Mouse (Mus musculus): ENCODE measurements around the gene Camk2g. TPM values are rescaled to one million over a fixed set of nuclear protein-coding genes. Genes with fewer than 3 reads are reported as not detected.

The Camk2g gene
- polyA plus RNA-seq, 1 experiment from 2014 or later = 42.3 TPM

- H3K4me3 ChIP-seq (replicated peaks) = no peak overlapping the region
- no peaks in the 10 kb centered on the region for H3K36me3 ChIP-seq
- no peaks in the 10 kb centered on the region for H3K27me3 ChIP-seq (replicated peaks)
- H3K9me3 ChIP-seq = no peaks in the 10 kb centered on the region
- no peaks in the 10 kb centered on the region for H3K4me1 ChIP-seq (replicated peaks)
- H3K9ac ChIP-seq = no peak overlapping the region
- no peak overlapping the region for H3K27ac ChIP-seq
- peak; percentile 38; the same call in 1 of the 2 replicates for ATAC-seq
- no peak overlapping the region for H3K4me2 ChIP-seq (replicated peaks)
- 54% methylated on average over 5 of the region's 5 CpGs for WGBS
These were observed 10.6 kb upstream of the Camk2g start for GRCm38 (mm10) chr14:20804481-20804880.

DNA sequence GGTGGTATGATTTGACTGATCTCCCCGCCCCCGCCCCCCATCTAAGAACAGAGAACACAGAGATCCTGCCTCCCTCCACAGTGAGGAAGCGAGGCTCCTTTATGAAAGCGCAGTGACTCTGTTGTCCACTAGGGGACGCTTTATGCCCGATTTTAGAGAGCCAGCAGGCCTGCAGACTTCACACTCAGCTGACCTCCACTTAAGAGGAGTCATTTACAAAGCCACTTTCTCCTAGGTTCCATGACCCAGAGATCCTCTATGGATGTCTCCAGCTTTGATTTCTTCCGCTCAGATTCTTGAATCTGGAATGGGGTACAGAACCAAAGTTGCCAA, 9.7 kb upstream of the Camk2g start:
- 6% methylated on average over 7 of the region's 7 CpGs for WGBS

DNA sequence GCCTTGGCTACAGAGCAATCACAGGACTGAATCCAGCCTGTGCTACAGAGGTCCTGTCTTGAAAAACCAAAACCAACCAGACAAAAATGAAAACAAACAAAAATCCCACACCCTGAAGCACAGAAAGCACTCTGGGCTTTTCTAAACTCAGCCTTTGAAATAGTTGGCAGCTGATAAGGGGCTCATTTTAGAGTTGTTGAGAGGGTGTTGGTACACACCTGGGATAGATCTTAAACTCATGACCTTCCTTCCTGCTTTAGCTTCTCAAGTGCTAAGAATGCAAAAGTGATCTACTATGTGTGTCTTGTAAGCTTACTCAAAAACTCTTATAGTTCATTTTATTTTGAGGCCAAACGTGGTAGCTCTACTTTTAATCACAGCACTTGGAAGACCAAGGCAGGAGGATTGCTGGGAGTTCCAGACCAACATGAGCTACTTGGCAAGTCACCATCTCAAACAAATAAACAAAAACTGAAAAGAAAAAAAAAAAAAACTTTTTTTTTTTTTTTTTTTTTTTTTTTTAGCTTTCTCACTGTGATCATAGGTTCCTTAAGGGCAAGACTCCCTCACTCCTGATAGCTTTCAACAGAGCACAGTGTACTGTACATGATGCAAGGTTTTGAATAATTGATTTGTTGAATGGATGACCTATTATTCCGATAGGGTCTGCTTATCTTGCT, 9.2 kb upstream of the Camk2g start:
- H3K4me3 ChIP-seq (replicated peaks) = no peak overlapping the region
- no peaks in the 10 kb centered on the region for H3K4me1 ChIP-seq (replicated peaks)
- WGBS = 35% methylated on average over 2 of the region's 2 CpGs
- peak; percentile 64 for ATAC-seq
- H3K4me2 ChIP-seq (replicated peaks) = no peak overlapping the region
- no peak overlapping the region for H3K9ac ChIP-seq
- no peaks in the 10 kb centered on the region for H3K27me3 ChIP-seq (replicated peaks)
- no peak overlapping the region for H3K27ac ChIP-seq
- H3K9me3 ChIP-seq = no peaks in the 10 kb centered on the region
- no peaks in the 10 kb centered on the region for H3K36me3 ChIP-seq

More for the DNA sequence above, 9.7 kb upstream of the Camk2g start:
- H3K27ac ChIP-seq = no peak overlapping the region
- no peaks in the 10 kb centered on the region for H3K4me1 ChIP-seq (replicated peaks)
- H3K9ac ChIP-seq = no peak overlapping the region
- H3K9me3 ChIP-seq = no peaks in the 10 kb centered on the region
- ATAC-seq = peak; percentile 81
- H3K36me3 ChIP-seq = no peaks in the 10 kb centered on the region
- no peak overlapping the region for H3K4me2 ChIP-seq (replicated peaks)
- no peak overlapping the region for H3K4me3 ChIP-seq (replicated peaks)
- H3K27me3 ChIP-seq (replicated peaks) = no peaks in the 10 kb centered on the region

GRCm38 (mm10) chr14:20798761-20799160, 4.9 kb upstream of the Camk2g start:
- ATAC-seq = peak; percentile 26; the same call in 1 of the 2 replicates
- Histone ChIP-seq H3K27me3 (replicated peaks) (no peaks in the 10 kb centered on the region), H3K4me3 (replicated peaks) (no peak overlapping the region), H3K9ac (no peak overlapping the region), H3K27ac (no peak overlapping the region), H3K4me2 (replicated peaks) (no peak overlapping the region), H3K36me3 (no peaks in the 10 kb centered on the region), H3K9me3 (no peaks in the 10 kb centered on the region), H3K4me1 (replicated peaks) (peaks cover 5% of the 10 kb centered on the region; the same call in 1 of the 2 replicates)
- WGBS = 13% methylated on average over 7 of the region's 7 CpGs

GRCm38 (mm10) chr14:20798300-20798699, 4.4 kb upstream of the Camk2g start:
- peaks cover 5% of the 10 kb centered on the region; the same call in 1 of the 2 replicates for H3K4me1 ChIP-seq (replicated peaks)
- no peak overlapping the region for H3K9ac ChIP-seq
- H3K4me2 ChIP-seq (replicated peaks) = no peak overlapping the region
- no peak overlapping the region for H3K4me3 ChIP-seq (replicated peaks)
- no peak overlapping the region for H3K27ac ChIP-seq
- H3K9me3 ChIP-seq = no peaks in the 10 kb centered on the region
- no peaks in the 10 kb centered on the region for H3K36me3 ChIP-seq
- no peak for ATAC-seq
- 80% methylated on average over 6 of the region's 6 CpGs for WGBS
- H3K27me3 ChIP-seq (replicated peaks) = no peaks in the 10 kb centered on the region

DNA sequence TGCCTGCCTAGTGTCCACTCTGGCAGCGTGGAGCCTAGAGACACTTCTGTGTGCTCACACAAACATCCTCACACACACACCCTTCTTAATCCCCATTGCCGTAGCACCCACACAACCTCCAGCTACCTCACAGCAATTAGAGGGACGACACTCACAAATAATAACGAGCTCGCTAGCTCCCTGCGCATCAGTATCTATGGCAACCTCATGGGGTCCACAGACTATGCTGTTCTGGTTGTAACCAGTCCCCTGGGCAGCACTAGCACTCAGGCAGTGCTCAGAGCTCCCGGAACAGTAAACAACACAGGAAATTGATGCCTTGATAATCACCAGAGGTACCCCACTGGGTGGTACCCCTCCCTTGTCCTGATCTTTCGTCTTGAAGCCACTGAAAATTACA, 2.8 kb upstream of the Camk2g start:
- ATAC-seq = no peak
- WGBS = 67% methylated on average over 8 of the region's 8 CpGs
- peaks cover 17% of the 10 kb centered on the region for H3K4me1 ChIP-seq (replicated peaks)
- no peak overlapping the region for H3K4me2 ChIP-seq (replicated peaks)
- no peak overlapping the region for H3K27ac ChIP-seq
- H3K4me3 ChIP-seq (replicated peaks) = no peak overlapping the region
- H3K36me3 ChIP-seq = no peaks in the 10 kb centered on the region
- H3K9me3 ChIP-seq = no peaks in the 10 kb centered on the region
- H3K9ac ChIP-seq = no peak overlapping the region
- no peaks in the 10 kb centered on the region for H3K27me3 ChIP-seq (replicated peaks)

DNA sequence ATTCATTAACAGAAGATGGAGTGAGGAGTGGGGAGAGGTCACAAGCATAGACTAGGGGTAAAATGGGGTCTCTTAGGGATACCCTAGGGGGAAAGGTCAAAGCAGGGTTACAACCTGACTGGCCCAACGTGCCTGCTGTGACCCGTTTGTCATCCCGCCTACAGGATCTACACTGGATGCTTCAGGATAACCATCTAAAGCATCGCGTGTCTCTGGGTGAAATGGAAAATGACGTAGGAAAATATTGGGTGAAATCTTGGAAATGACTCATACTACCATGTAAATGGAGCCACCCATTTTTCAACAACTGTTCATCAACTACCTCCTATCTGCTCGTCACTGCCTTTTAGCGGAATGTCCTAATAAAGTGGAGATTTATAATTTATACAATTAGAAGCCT, 2.3 kb upstream of the Camk2g start:
- Histone ChIP-seq H3K4me1 (replicated peaks) (peaks cover 21% of the 10 kb centered on the region), H3K4me3 (replicated peaks) (no peak overlapping the region), H3K27me3 (replicated peaks) (no peaks in the 10 kb centered on the region), H3K27ac (no peak overlapping the region), H3K9me3 (no peaks in the 10 kb centered on the region), H3K4me2 (replicated peaks) (no peak overlapping the region), H3K36me3 (peaks cover under 1% of the 10 kb centered on the region; the same call in 1 of the 2 replicates), H3K9ac (no peak overlapping the region)
- WGBS = 75% methylated on average over 8 of the region's 8 CpGs
- ATAC-seq = no peak

- H3K9ac ChIP-seq = no peak overlapping the region; the same call in 1 of the 2 replicates
- no peaks in the 10 kb centered on the region for H3K27me3 ChIP-seq (replicated peaks)
- 52% methylated on average over 7 of the region's 9 CpGs for WGBS
- H3K9me3 ChIP-seq = no peaks in the 10 kb centered on the region
- H3K4me3 ChIP-seq (replicated peaks) = no peak overlapping the region
- peaks cover 21% of the 10 kb centered on the region for H3K4me1 ChIP-seq (replicated peaks)
- H3K36me3 ChIP-seq = peaks cover 3% of the 10 kb centered on the region
- no peak overlapping the region for H3K27ac ChIP-seq
- ATAC-seq = no peak
- H3K4me2 ChIP-seq (replicated peaks) = peak overlapping the region; percentile 90; the same call in 1 of the 2 replicates
These were observed 1.7 kb upstream of the Camk2g start for GRCm38 (mm10) chr14:20795423-20796152.

- H3K4me1 ChIP-seq (replicated peaks) = peaks cover 21% of the 10 kb centered on the region
- peaks cover 11% of the 10 kb centered on the region for H3K36me3 ChIP-seq
- peak overlapping the region; percentile 92 for H3K4me3 ChIP-seq (replicated peaks)
- H3K27ac ChIP-seq = peak overlapping the region; percentile 52; the same call in 1 of the 2 replicates
- no peak for ATAC-seq
- H3K27me3 ChIP-seq (replicated peaks) = no peaks in the 10 kb centered on the region
- 18% methylated on average over 9 of the region's 9 CpGs for WGBS
- no peaks in the 10 kb centered on the region for H3K9me3 ChIP-seq
- H3K4me2 ChIP-seq (replicated peaks) = peak overlapping the region; percentile 90
- H3K9ac ChIP-seq = peak overlapping the region; percentile 79
These were observed 701 bp upstream of the Camk2g start for GRCm38 (mm10) chr14:20794589-20794988.

GRCm38 (mm10) chr14:20792922-20793757, 748 bp downstream of the Camk2g start:
- Histone ChIP-seq H3K9ac (peak overlapping the region; percentile 79), H3K4me3 (replicated peaks) (peak overlapping the region; percentile 92), H3K4me2 (replicated peaks) (peak overlapping the region; percentile 90), H3K36me3 (peaks cover 15% of the 10 kb centered on the region), H3K4me1 (replicated peaks) (peaks cover 21% of the 10 kb centered on the region), H3K9me3 (no peaks in the 10 kb centered on the region), H3K27me3 (replicated peaks) (no peaks in the 10 kb centered on the region), H3K27ac (peak overlapping the region; percentile 82)
- WGBS = 1% methylated on average over 51 of the region's 57 CpGs
- peak; percentile 48 for ATAC-seq

DNA sequence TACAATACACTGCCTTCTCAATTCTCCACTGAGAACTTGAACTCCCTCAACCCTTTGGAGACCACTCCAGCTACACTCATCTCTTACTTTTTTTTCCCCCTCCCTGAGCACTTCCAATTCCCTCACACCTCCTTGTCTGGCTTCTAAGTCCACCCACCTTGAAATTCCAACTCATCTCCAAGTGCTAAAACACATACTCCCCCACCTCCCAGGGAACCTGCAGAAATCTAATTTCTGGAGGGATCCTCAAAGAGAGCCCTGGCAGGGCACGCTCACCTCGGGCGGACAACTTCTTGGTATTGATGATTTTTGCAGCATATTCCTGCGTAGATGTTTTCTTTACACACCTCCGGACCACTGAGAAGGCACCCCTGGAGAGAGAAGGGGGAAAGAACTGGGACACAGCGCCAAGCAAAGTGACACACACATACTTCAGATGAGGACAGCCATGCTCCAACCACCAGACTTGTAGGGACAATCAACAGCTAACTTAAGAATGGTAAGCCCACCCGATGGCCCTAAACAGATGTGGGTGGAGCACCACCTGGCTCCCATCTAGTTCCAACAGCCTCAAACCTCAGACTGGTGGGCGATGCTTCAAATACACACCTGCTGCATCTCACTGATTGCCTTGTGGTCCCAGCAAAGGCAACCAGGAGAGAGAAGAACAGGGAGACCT, 1.5 kb downstream of the Camk2g start:
- ATAC-seq = no peak
- Histone ChIP-seq H3K27ac (no peak overlapping the region), H3K4me2 (replicated peaks) (peak overlapping the region; percentile 90), H3K4me3 (replicated peaks) (peak overlapping the region; percentile 92), H3K9me3 (no peaks in the 10 kb centered on the region), H3K4me1 (replicated peaks) (peaks cover 24% of the 10 kb centered on the region), H3K36me3 (peaks cover 15% of the 10 kb centered on the region), H3K9ac (peak overlapping the region; percentile 79; the same call in 1 of the 2 replicates), H3K27me3 (replicated peaks) (no peaks in the 10 kb centered on the region)
- 63% methylated on average over 8 of the region's 8 CpGs for WGBS

Data from intestine, embryonic 15.5 days (tissue).